9 mouse cellular contexts compared by ENCODE assay signal in the genomic region with DNA sequence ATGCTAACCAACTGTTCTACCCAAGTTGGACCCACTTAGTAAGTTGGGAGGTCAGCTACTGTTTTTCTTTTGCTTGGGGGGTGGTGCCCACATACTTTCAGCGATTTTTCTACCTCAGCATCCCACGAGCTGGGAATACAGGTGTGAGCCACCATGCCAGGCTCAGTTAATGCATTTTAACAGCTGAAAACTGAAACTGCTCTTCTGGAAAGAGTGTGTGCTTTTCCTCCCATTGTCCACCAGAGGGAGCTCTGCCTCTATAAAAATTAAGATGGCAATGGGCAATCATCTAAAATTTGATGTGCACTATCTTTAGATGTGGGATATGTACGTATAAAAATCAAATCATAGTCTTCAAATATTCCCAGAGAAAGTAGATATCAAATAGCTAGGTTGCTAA. TPM values are rescaled to one million over a fixed set of nuclear protein-coding genes. Genes with fewer than 3 reads are reported as not detected.
A peak's percentile ranks its signal among the peaks of the same experiment; 100 is the strongest.
DNase-seq lines count a peak whose midpoint lies in the region; ATAC-seq and TF ChIP-seq lines count a peak whose summit lies in the region.
"Had no signal": no experiment of that assay in that cellular context is flagged by ENCODE, and none has a peak within 500 bp of the region (broad histone marks: within the 10 kb centered on the region; RNA-seq: fewer than 3 reads in every experiment).

No protein-coding gene starts in this region.

- TF ChIP-seq CTCF in hindbrain, postnatal 0 days (IDR thresholded peaks at IDR 0.05; ENCODE audit: low read depth) = peak; percentile 84

- no peaks in the 10 kb centered on the region for H3K9me3 ChIP-seq in hindbrain, postnatal 0 days (ENCODE audit: low read length)
- H3K9me3 ChIP-seq in hindbrain, embryonic 10.5 days = no peaks in the 10 kb centered on the region
- H3K9me3 ChIP-seq: stomach, embryonic 15.5 days had no signal

- ATAC-seq in hindbrain, postnatal 0 days = no peak

- no peaks in the 10 kb centered on the region for H3K36me3 ChIP-seq in hindbrain, postnatal 0 days (ENCODE audit: insufficient read depth, low read length)
- no peaks in the 10 kb centered on the region for H3K36me3 ChIP-seq in hindbrain, embryonic 10.5 days
- H3K36me3 ChIP-seq: stomach, embryonic 15.5 days had no signal

- no peak overlapping the region for H3K4me3 ChIP-seq in hindbrain, postnatal 0 days (ENCODE audit: low read length)
- H3K4me3 ChIP-seq in hindbrain, embryonic 10.5 days = no peak overlapping the region
- H3K4me3 ChIP-seq: stomach, embryonic 15.5 days had no signal

- no peaks in the 10 kb centered on the region for H3K4me1 ChIP-seq in hindbrain, postnatal 0 days (ENCODE audit: insufficient read depth, low read length)
- H3K4me1 ChIP-seq in hindbrain, embryonic 10.5 days (replicated peaks) = no peaks in the 10 kb centered on the region
- H3K4me1 ChIP-seq: stomach, embryonic 15.5 days had no signal

- H3K27me3 ChIP-seq in hindbrain, postnatal 0 days (ENCODE audit: insufficient read depth, low read length) = no peaks in the 10 kb centered on the region
- H3K27me3 ChIP-seq in hindbrain, embryonic 10.5 days (ENCODE audit: insufficient read depth, poor library complexity, severe bottlenecking) = no peaks in the 10 kb centered on the region
- H3K27me3 ChIP-seq: stomach, embryonic 15.5 days had no signal

- H3K27ac ChIP-seq in hindbrain, postnatal 0 days = no peak overlapping the region
- H3K27ac ChIP-seq in hindbrain, embryonic 10.5 days = no peak overlapping the region
- H3K27ac ChIP-seq: stomach, embryonic 15.5 days had no signal

- no peak overlapping the region for H3K4me2 ChIP-seq in hindbrain, postnatal 0 days (ENCODE audit: low read depth, low read length)
- H3K4me2 ChIP-seq: stomach, embryonic 15.5 days had no signal

- peak; percentile 75 for DNase-seq in hindbrain, postnatal 0 days (ENCODE audit: low spot score)
- DNase-seq in hindbrain, embryonic 10.5 days (ENCODE audit: low spot score) = no peak
- peak; percentile 61 for DNase-seq in 416B (ENCODE audit: low read depth)
- peak; percentile 4 to 19 for DNase-seq in CD8-positive naive resting alpha-beta T cell, adult 2 months (ENCODE audit: low read depth in 2 of 2, low spot score in 2 of 2)
- peak; percentile 24 for DNase-seq in embryo, embryonic 11.5 days (ENCODE audit: low read depth, low spot score)
- DNase-seq in spleen, adult 18-20 months = no peak
- DNase-seq in adrenal gland, adult 8-10 months = no peak
- DNase-seq in heart, adult 9 months (ENCODE audit: low spot score in 2 of 2) = no peak

- H3K9ac ChIP-seq in hindbrain, postnatal 0 days (replicated peaks; ENCODE audit: low read length) = no peak overlapping the region
- H3K9ac ChIP-seq: stomach, embryonic 15.5 days had no signal

- 18% methylated on average over 3 of the region's 3 CpGs for WGBS in hindbrain, postnatal 0 days
- 26% methylated on average over 3 of the region's 3 CpGs for WGBS in hindbrain, embryonic 10.5 days

RNA-seq across cellular contexts. Expression of gene Smyd3, which starts 15.3 kb away (rescaled TPM):
- total RNA-seq in hindbrain, postnatal 0 days (2014; rRNA removed) = 15.4 and 17.9 TPM in 2 replicates
- 23.3 and 26.1 TPM in 2 replicates for polyA plus RNA-seq in hindbrain, postnatal 0 days (2015; fragmentation: Nextera tagmentation; extraction: Ambion mirVana)
- polyA plus RNA-seq in hindbrain, embryonic 10.5 days (2016; fragmentation: Nextera tagmentation; extraction: Ambion mirVana) = 17.8 and 18.0 TPM in 2 replicates
- 10 to 100 TPM in 3 of 4 experiments, 1 to 10 TPM in 1; 6.9 to 17.0 (median 12.2) TPM for total RNA-seq in adrenal gland, adult 8-10 months (2022)

RNA-seq across cellular contexts. Expression of gene Tfb2m, which starts 43.5 kb away (rescaled TPM):
- total RNA-seq in hindbrain, postnatal 0 days (2014; rRNA removed) = 9.2 and 20.2 TPM in 2 replicates
- 30.5 and 35.3 TPM in 2 replicates for polyA plus RNA-seq in hindbrain, postnatal 0 days (2015; fragmentation: Nextera tagmentation; extraction: Ambion mirVana)
- 18.2 and 22.0 TPM in 2 replicates for polyA plus RNA-seq in hindbrain, embryonic 10.5 days (2016; fragmentation: Nextera tagmentation; extraction: Ambion mirVana)
- total RNA-seq in adrenal gland, adult 8-10 months (2022) = 10 to 100 TPM; 34.7 to 47.0 (median 41.0) TPM

RNA-seq across cellular contexts. Expression of gene Cnst, which starts 43.6 kb away (rescaled TPM):
- total RNA-seq in hindbrain, postnatal 0 days (2014; rRNA removed) = 30.2 and 32.1 TPM in 2 replicates
- polyA plus RNA-seq in hindbrain, postnatal 0 days (2015; fragmentation: Nextera tagmentation; extraction: Ambion mirVana) = 16.2 and 16.3 TPM in 2 replicates
- polyA plus RNA-seq in hindbrain, embryonic 10.5 days (2016; fragmentation: Nextera tagmentation; extraction: Ambion mirVana) = 21.4 and 21.6 TPM in 2 replicates
- total RNA-seq in adrenal gland, adult 8-10 months (2022) = 10 to 100 TPM; 18.4 to 30.6 (median 23.5) TPM

Comparison
In these comparisons a context has a peak if more than half of its experiments do, and no peak if none do; other contexts are left out.
1. DNase-seq: peak in hindbrain, postnatal 0 days (single experiment), 416B (single experiment), CD8-positive naive resting alpha-beta T cell, adult 2 months (2 of 2) and embryo, embryonic 11.5 days (single experiment); none in hindbrain, embryonic 10.5 days (single experiment), spleen, adult 18-20 months (0 of 2), adrenal gland, adult 8-10 months (single experiment) and heart, adult 9 months (0 of 2).